Mouse (Mus musculus) spleen, adult 2 months (tissue): ENCODE measurements around the gene Tmem131. TPM values are rescaled to one million over a fixed set of nuclear protein-coding genes. Genes with fewer than 3 reads are reported as not detected.

Experiments used
- DNase-seq, 2 experiments: peaks; one replicate each; pipeline versions ENCODE4 v3.0.0 to v3.0.0-alpha.2; 2012 to 2021; ENCODE audit warnings: low spot score in 2 of 2, low read depth in 1 of 2
- H3K27ac ChIP-seq: fragments of 200-500 bp; 2 replicates; pipeline ENCODE4 v1.5.1; 2012; ENCODE audit warnings: low read length, inconsistent platforms; ENCODE audit not compliant: insufficient read depth
- H3K27me3 ChIP-seq: fragments of 200-500 bp; 2 replicates; pipeline ENCODE4 v1.6.1; 2012; ENCODE audit warnings: mild to moderate bottlenecking, moderate library complexity, low read length, inconsistent platforms; ENCODE audit not compliant: control insufficient read depth, insufficient read depth
- H3K36me3 ChIP-seq: fragments of 200-500 bp; 2 replicates; pipeline ENCODE4 v1.6.1; 2012; ENCODE audit warnings: mild to moderate bottlenecking, low read length, inconsistent platforms; ENCODE audit not compliant: control insufficient read depth, insufficient read depth
- H3K4me1 ChIP-seq: fragments of 200-500 bp; 2 replicates; pipeline ENCODE4 v1.6.1; 2011; ENCODE audit warnings: inconsistent platforms; ENCODE audit not compliant: control insufficient read depth, insufficient read depth, insufficient read length
- H3K4me3 ChIP-seq: fragments of 200-500 bp; 2 replicates; pipeline ENCODE4 v1.5.1; 2011; ENCODE audit warnings: mild to moderate bottlenecking, inconsistent platforms; ENCODE audit not compliant: insufficient read depth, insufficient read length; ENCODE audit errors: extremely low read depth
- CTCF ChIP-seq: fragments of 200-500 bp; IDR thresholded peaks from 2 replicates; pipeline ENCODE4 v1.5.1; 2011; ENCODE audit warnings: mild to moderate bottlenecking, inconsistent platforms; ENCODE audit not compliant: insufficient read depth, insufficient read length, insufficient replicate concordance; ENCODE audit errors: extremely low read depth
- POLR2A ChIP-seq: fragments of 200-500 bp; IDR thresholded peaks from 2 replicates; pipeline ENCODE4 v1.6.1; 2011; ENCODE audit warnings: low read depth, low read length, inconsistent platforms
- WGBS: fragments of 180-500 bp; shearing (Covaris S2); methylation state at CpG from one replicate; pipeline ENCODE4 v1.1.7; 2018; 5-methylcytosine and 5-hydroxymethylcytosine counted together
- polyA plus RNA-seq: library from polyadenylated mRNA; depleted of rRNA; stranded (reverse); fragments of >200 nt; gene quantifications from 2 replicates; pipeline ENCODE4 v1.2.3, GENCODE M21; 2012

The Tmem131 gene
- polyA plus RNA-seq, 1 experiment, result 23.7 TPM

DNA sequence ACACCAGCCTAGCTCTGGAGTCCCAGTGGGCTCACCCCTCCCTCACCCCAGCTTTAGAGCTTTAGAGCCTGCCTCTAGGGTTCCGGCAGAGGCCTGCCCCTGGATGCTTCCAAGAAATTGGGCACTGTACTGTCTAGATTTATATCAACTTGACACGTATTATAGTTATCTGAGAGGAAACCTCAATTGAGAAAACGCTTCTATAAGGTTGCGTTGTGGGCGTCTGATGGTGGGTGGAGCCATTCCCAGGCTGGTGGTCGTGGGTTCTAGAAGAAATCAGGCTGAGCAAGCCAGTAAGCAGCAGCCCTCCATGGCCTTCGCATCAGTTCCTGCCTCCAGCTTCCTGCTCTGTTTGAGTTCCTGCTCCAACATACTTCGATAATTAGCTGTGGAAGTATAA, 182.4 kb downstream of the Tmem131 start:
- no peaks in the 10 kb centered on the region for H3K36me3 ChIP-seq
- DNase-seq, result no peak
- H3K4me3 ChIP-seq, result no peak overlapping the region
- no peak for TF ChIP-seq POLR2A
- TF ChIP-seq CTCF, result no peak
- no peaks in the 10 kb centered on the region for H3K27me3 ChIP-seq
- H3K27ac ChIP-seq, result peak overlapping the region; percentile 84
- 67% methylated on average over 8 of the region's 8 CpGs for WGBS
- peaks cover 19% of the 10 kb centered on the region; the same call in 1 of the 2 replicates for H3K4me1 ChIP-seq

DNA sequence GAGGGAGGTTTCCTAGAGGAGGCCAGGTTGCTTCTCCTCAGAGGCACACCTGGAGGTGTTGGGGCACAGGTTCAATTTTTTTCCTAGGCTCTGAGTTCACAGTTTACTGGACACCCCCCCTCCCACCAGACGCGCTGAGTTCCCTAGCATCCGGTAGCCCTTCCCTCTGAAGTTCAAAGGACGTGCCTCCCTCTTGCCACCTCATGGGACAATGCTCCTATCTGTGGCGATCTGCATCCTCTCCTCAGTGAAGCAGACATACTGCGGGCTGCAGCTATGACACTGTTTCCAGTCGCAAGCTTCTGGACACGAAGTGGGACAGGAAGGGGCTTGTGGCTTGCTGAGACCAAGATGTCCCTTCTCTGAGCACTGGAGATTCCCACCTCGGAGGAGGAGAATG, 183.1 kb downstream of the Tmem131 start:
- TF ChIP-seq POLR2A (no peak), CTCF (no peak)
- no peak overlapping the region for H3K4me3 ChIP-seq
- DNase-seq, result no peak
- H3K4me1 ChIP-seq, result peaks cover 12% of the 10 kb centered on the region; the same call in 1 of the 2 replicates
- no peaks in the 10 kb centered on the region for H3K36me3 ChIP-seq
- WGBS, result 81% methylated on average over 9 of the region's 9 CpGs
- no peaks in the 10 kb centered on the region for H3K27me3 ChIP-seq
- H3K27ac ChIP-seq, result no peak overlapping the region

- WGBS, result 86% methylated on average over 18 of the region's 18 CpGs
- TF ChIP-seq CTCF, result no peak
- TF ChIP-seq POLR2A, result no peak
- H3K4me1 ChIP-seq, result peaks cover 3% of the 10 kb centered on the region; the same call in 1 of the 2 replicates
- no peaks in the 10 kb centered on the region for H3K36me3 ChIP-seq
- H3K27ac ChIP-seq, result no peak overlapping the region
- no peak for DNase-seq
- no peak overlapping the region for H3K4me3 ChIP-seq
- H3K27me3 ChIP-seq, result no peaks in the 10 kb centered on the region
Observed at GRCm38 (mm10) chr1:36759076-36759475, 184.4 kb downstream of the Tmem131 start.

DNA sequence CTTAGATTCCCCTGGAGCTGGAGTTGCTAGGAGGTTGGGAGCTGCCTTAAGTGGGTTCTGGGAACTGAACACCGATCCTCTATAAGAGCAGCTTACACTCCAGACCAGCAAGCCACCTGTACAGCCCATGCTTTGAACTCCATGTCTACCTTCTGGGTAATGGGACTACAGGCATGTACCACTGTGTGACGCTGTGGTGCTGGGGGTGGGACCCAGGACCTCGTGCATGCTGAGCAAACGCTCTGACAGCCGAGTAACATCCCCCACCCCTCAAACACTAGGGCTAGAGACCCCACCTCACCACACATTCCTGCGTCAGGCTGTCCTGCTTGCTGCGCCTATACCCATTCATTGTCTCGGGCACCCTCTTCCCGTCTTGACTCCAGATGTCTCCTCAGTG, 184.9 kb downstream of the Tmem131 start:
- Histone ChIP-seq H3K4me3 (no peak overlapping the region), H3K4me1 (peaks cover 3% of the 10 kb centered on the region; the same call in 1 of the 2 replicates), H3K27me3 (no peaks in the 10 kb centered on the region), H3K27ac (no peak overlapping the region), H3K36me3 (no peaks in the 10 kb centered on the region)
- no peak for DNase-seq
- TF ChIP-seq CTCF (no peak), POLR2A (no peak)
- 85% methylated on average over 9 of the region's 9 CpGs for WGBS

DNA sequence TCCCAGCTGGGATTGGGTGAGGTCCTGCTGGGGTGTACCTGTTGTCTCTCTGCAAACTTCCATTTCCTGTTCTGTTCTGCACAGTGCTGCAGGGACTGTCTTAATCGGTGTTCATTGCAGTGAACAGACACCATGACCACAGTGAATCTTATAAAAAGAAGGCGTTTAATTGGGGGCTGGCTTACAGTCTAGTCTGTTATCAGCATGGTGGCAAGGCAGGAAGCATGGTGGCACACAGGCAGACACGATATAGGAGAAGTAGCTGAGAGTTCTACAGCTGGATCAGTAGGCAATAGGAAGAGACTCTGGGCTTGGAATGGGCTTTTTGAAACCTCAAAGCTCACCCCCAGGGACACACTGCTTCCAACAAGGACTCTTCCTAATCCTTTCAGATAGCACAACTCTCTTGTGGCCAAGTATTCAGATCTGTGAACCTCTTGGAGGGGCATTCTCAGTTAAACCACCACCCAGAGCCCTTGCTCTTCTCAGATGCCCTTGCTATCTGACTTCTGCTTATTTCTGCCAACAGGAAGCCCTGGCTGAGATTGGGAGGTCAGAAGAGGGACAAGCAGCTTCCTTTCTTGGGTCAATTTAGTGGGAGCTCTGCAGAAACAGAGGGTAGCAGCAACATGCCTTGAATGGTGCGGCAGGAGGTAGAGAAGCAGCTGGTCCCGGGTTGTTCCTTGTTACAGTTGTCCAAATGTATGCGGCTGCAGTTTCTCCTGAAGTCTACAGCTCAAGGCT, 189.4 kb downstream of the Tmem131 start:
- no peak overlapping the region for H3K4me3 ChIP-seq
- H3K27ac ChIP-seq, result no peak overlapping the region
- no peaks in the 10 kb centered on the region for H3K4me1 ChIP-seq
- 18% methylated on average over 6 of the region's 6 CpGs for WGBS
- no peaks in the 10 kb centered on the region for H3K36me3 ChIP-seq
- TF ChIP-seq POLR2A (no peak), CTCF (no peak)
- H3K27me3 ChIP-seq, result no peaks in the 10 kb centered on the region
- no peak for DNase-seq

DNA sequence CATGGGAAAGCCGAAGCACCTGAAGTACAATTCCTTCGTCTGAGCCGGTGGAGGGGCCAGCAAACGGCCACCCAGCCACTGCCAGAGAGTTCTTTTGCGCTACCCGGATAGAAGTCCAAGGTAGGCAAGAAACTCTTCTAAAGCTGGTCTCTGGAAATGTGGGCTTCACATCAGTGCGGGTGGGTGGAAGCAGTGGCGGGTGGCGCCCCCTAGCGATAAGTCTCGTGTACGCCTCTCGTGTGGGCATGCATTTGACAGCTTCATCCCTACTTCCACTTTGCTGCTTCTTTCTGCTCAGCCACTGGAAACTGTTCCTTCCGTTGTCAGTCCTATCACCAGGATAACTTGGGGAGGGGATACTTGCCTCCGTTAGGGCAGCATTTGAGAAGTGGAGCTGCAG, 197.0 kb downstream of the Tmem131 start:
- Histone ChIP-seq H3K27ac (no peak overlapping the region), H3K4me3 (no peak overlapping the region), H3K36me3 (no peaks in the 10 kb centered on the region), H3K4me1 (no peaks in the 10 kb centered on the region), H3K27me3 (no peaks in the 10 kb centered on the region)
- TF ChIP-seq POLR2A, result no peak
- TF ChIP-seq CTCF, result peak; percentile 42; the same call in 1 of the 2 replicates
- WGBS, result 51% methylated on average over 15 of the region's 15 CpGs
- DNase-seq, result no peak

GRCm38 (mm10) chr1:36745661-36746060, 197.8 kb downstream of the Tmem131 start:
- H3K4me1 ChIP-seq, result no peaks in the 10 kb centered on the region
- H3K4me3 ChIP-seq, result no peak overlapping the region
- H3K27ac ChIP-seq, result no peak overlapping the region
- no peaks in the 10 kb centered on the region for H3K27me3 ChIP-seq
- no peaks in the 10 kb centered on the region for H3K36me3 ChIP-seq
- TF ChIP-seq CTCF (no peak), POLR2A (no peak)
- no peak for DNase-seq
- 82% methylated on average over 4 of the region's 4 CpGs for WGBS
